Mouse (Mus musculus) small intestine, adult 2 months (tissue): Measurements from ENCODE around the gene Pdlim4. TPM values are rescaled to one million over a fixed set of nuclear protein-coding genes. Genes with fewer than 3 reads are reported as not detected.
A peak's percentile ranks its signal among the peaks of the same experiment; 100 is the strongest.

Experiments used
- H3K27ac ChIP-seq: fragments of 200-500 bp; 2 replicates; pipeline ENCODE4 v1.5.1; 2012; ENCODE audit warnings: low read depth, low read length, control low read depth, inconsistent platforms; ENCODE audit not compliant: insufficient read depth
- H3K27me3 ChIP-seq: fragments of 200-500 bp; 2 replicates; pipeline ENCODE4 v1.6.1; 2012; ENCODE audit warnings: mild to moderate bottlenecking, moderate library complexity, low read length, inconsistent platforms; ENCODE audit not compliant: control insufficient read depth, insufficient read depth
- H3K36me3 ChIP-seq: fragments of 200-500 bp; 2 replicates; pipeline ENCODE4 v1.6.1; 2012; ENCODE audit warnings: mild to moderate bottlenecking, low read length, control low read depth, inconsistent platforms; ENCODE audit not compliant: control insufficient read depth, insufficient read depth
- H3K4me1 ChIP-seq: fragments of 200-500 bp; 2 replicates; pipeline ENCODE4 v1.6.1; 2012; ENCODE audit warnings: low read length, inconsistent platforms, mixed read lengths; ENCODE audit not compliant: control insufficient read depth, insufficient read depth, insufficient read length
- H3K4me3 ChIP-seq: fragments of 200-500 bp; 2 replicates; pipeline ENCODE4 v1.5.1; 2012; ENCODE audit warnings: low read depth, mild to moderate bottlenecking, control low read depth, inconsistent platforms, low read length, moderate library complexity
- CTCF ChIP-seq: fragments of 200-500 bp; IDR thresholded peaks from 2 replicates; pipeline ENCODE4 v1.5.1; 2012; ENCODE audit warnings: low read depth, mild to moderate bottlenecking, control low read depth, inconsistent platforms, low read length, moderate library complexity, mixed read lengths; ENCODE audit not compliant: insufficient replicate concordance, insufficient read length; ENCODE audit errors: extremely low read depth
- POLR2A ChIP-seq: fragments of 200-500 bp; IDR thresholded peaks from 2 replicates; pipeline ENCODE4 v1.6.1; 2012; ENCODE audit warnings: low read depth, mild to moderate bottlenecking, control low read depth, inconsistent platforms, low read length, moderate library complexity
- WGBS: fragments of 180-500 bp; shearing (Covaris S2); methylation state at CpG from one replicate; pipeline ENCODE4 v1.1.7; 2018; 5-methylcytosine and 5-hydroxymethylcytosine counted together
- polyA plus RNA-seq: library from polyadenylated mRNA; depleted of rRNA; stranded (reverse); fragments of >200 nt; gene quantifications from 2 replicates; pipeline ENCODE4 v1.2.3, GENCODE M21; 2012

Pdlim4 gene
- polyA plus RNA-seq, 1 experiment = 15.6 TPM

- WGBS = 76% methylated on average over 12 of the region's 12 CpGs
- H3K4me3 ChIP-seq = peak overlapping the region; percentile 63
Measured at GRCm38 (mm10) chr11:54067318-54067995, 1.4 kb downstream of the Pdlim4 start.

GRCm38 (mm10) chr11:54066400-54066799 lies 2.4 kb downstream of the Pdlim4 start:
- H3K27ac ChIP-seq = no peak overlapping the region
- TF ChIP-seq POLR2A (no peak), CTCF (no peak)
- WGBS = 78% methylated on average over 5 of the region's 5 CpGs
- H3K36me3 ChIP-seq = no peaks in the 10 kb centered on the region
- H3K4me1 ChIP-seq = no peaks in the 10 kb centered on the region; the same call in none of the 2 replicates
- H3K4me3 ChIP-seq = no peak overlapping the region
- peaks cover 8% of the 10 kb centered on the region; the same call in 1 of the 2 replicates for H3K27me3 ChIP-seq

More at GRCm38 (mm10) chr11:54067318-54067995, 1.4 kb downstream of the Pdlim4 start:
- TF ChIP-seq POLR2A = no peak
- no peak for TF ChIP-seq CTCF
- Histone ChIP-seq H3K4me1 (peaks cover 9% of the 10 kb centered on the region), H3K27me3 (peaks cover 8% of the 10 kb centered on the region; the same call in 1 of the 2 replicates), H3K36me3 (no peaks in the 10 kb centered on the region), H3K27ac (no peak overlapping the region)

- peaks cover 8% of the 10 kb centered on the region; the same call in 1 of the 2 replicates for H3K27me3 ChIP-seq
Measured at GRCm38 (mm10) chr11:54065915-54066178, 3.0 kb downstream of the Pdlim4 start.

GRCm38 (mm10) chr11:54065106-54065914 lies 3.5 kb downstream of the Pdlim4 start:
- WGBS = 62% methylated on average over 12 of the region's 12 CpGs
- H3K4me1 ChIP-seq = peaks cover 7% of the 10 kb centered on the region
- no peak for TF ChIP-seq CTCF

More at GRCm38 (mm10) chr11:54065915-54066178, 3.0 kb downstream of the Pdlim4 start:
- no peak overlapping the region for H3K4me3 ChIP-seq
- WGBS = 55% methylated on average over 4 of the region's 4 CpGs
- TF ChIP-seq CTCF = no peak
- no peak for TF ChIP-seq POLR2A
- H3K27ac ChIP-seq = no peak overlapping the region
- H3K36me3 ChIP-seq = no peaks in the 10 kb centered on the region
- peaks cover 3% of the 10 kb centered on the region for H3K4me1 ChIP-seq

GRCm38 (mm10) chr11:54064412-54064978 lies 4.3 kb downstream of the Pdlim4 start:
- Histone ChIP-seq H3K4me3 (no peak overlapping the region), H3K4me1 (peaks cover 10% of the 10 kb centered on the region), H3K27me3 (peaks cover 8% of the 10 kb centered on the region; the same call in 1 of the 2 replicates), H3K27ac (no peak overlapping the region), H3K36me3 (no peaks in the 10 kb centered on the region)
- 69% methylated on average over 3 of the region's 3 CpGs for WGBS
- TF ChIP-seq CTCF (no peak), POLR2A (no peak)

More at GRCm38 (mm10) chr11:54065106-54065914, 3.5 kb downstream of the Pdlim4 start:
- peaks cover 8% of the 10 kb centered on the region; the same call in 1 of the 2 replicates for H3K27me3 ChIP-seq
- no peaks in the 10 kb centered on the region for H3K36me3 ChIP-seq
- no peak overlapping the region for H3K27ac ChIP-seq
- no peak overlapping the region for H3K4me3 ChIP-seq

GRCm38 (mm10) chr11:54063472-54063775 lies 5.4 kb downstream of the Pdlim4 start:
- TF ChIP-seq CTCF (no peak), POLR2A (no peak)
- Histone ChIP-seq H3K27ac (no peak overlapping the region), H3K27me3 (no peaks in the 10 kb centered on the region), H3K4me1 (peaks cover 10% of the 10 kb centered on the region; the same call in 1 of the 2 replicates), H3K36me3 (no peaks in the 10 kb centered on the region), H3K4me3 (no peak overlapping the region)
- 81% methylated on average over 10 of the region's 10 CpGs for WGBS

- 71% methylated on average over 9 of the region's 9 CpGs for WGBS
- H3K27me3 ChIP-seq = no peaks in the 10 kb centered on the region
- no peak overlapping the region for H3K4me3 ChIP-seq
- no peaks in the 10 kb centered on the region for H3K36me3 ChIP-seq
- 0 out of 2 replicates have a peak overlapping the region, but pooled peaks have one; percentile 7 for H3K27ac ChIP-seq
- H3K4me1 ChIP-seq = peaks cover 10% of the 10 kb centered on the region; the same call in 1 of the 2 replicates
- TF ChIP-seq POLR2A (no peak), CTCF (no peak)
Measured at GRCm38 (mm10) chr11:54062753-54063471, 5.9 kb downstream of the Pdlim4 start.
